Mouse (Mus musculus): ENCODE measurements around the gene Epn1.

The Epn1 gene

GRCm38 (mm10) chr7:5080010-5080751, at the start of gene Epn1:
Epn1 (plus strand) TSS chr7:5080235.
- DNase-seq (ENCODE audit: low spot score) = peak; percentile 97

- DNase-seq (ENCODE audit: low spot score) = no peak
Observed at GRCm38 (mm10) chr7:5030554-5031275, 49.3 kb upstream of the Epn1 start.

- no peak for DNase-seq (ENCODE audit: low spot score)
Observed at GRCm38 (mm10) chr7:5031496-5031895, 48.5 kb upstream of the Epn1 start.

GRCm38 (mm10) chr7:5033818-5034217, 46.2 kb upstream of the Epn1 start, which contains the start of gene 4632433K11Rik:
4632433K11Rik (plus strand) TSS chr7:5034118.
- DNase-seq (ENCODE audit: low spot score) = no peak

GRCm38 (mm10) chr7:5035628-5036027, 44.4 kb upstream of the Epn1 start:
- no peak for DNase-seq (ENCODE audit: low spot score)

GRCm38 (mm10) chr7:5036136-5036535, 43.9 kb upstream of the Epn1 start:
- DNase-seq (ENCODE audit: low spot score) = no peak

- no peak for DNase-seq (ENCODE audit: low spot score)
Observed at GRCm38 (mm10) chr7:5037026-5037425, 43.0 kb upstream of the Epn1 start.

- no peak for DNase-seq (ENCODE audit: low spot score)
Observed at GRCm38 (mm10) chr7:5037467-5037866, 42.6 kb upstream of the Epn1 start.

GRCm38 (mm10) chr7:5038109-5038732, 41.8 kb upstream of the Epn1 start, which contains the start of gene Zfp784:
Zfp784 (minus strand) TSS chr7:5038446.
- DNase-seq (ENCODE audit: low spot score) = peak; percentile 95

- no peak for DNase-seq (ENCODE audit: low spot score)
Observed at GRCm38 (mm10) chr7:5038940-5039339, 41.1 kb upstream of the Epn1 start.

- DNase-seq (ENCODE audit: low spot score) = no peak
Observed at GRCm38 (mm10) chr7:5044981-5045380, 35.1 kb upstream of the Epn1 start.

- no peak for DNase-seq (ENCODE audit: low spot score)
Observed at GRCm38 (mm10) chr7:5046112-5046511, 33.9 kb upstream of the Epn1 start.

- no peak for DNase-seq (ENCODE audit: low spot score)
Observed at GRCm38 (mm10) chr7:5047313-5047712, 32.7 kb upstream of the Epn1 start.

GRCm38 (mm10) chr7:5051193-5052192, 28.5 kb upstream of the Epn1 start, which contains the start of gene Zfp580:
Zfp580 (plus strand) TSS chr7:5051538.
- peak; percentile 73 for DNase-seq (ENCODE audit: low spot score)

- no peak for DNase-seq (ENCODE audit: low spot score)
Observed at GRCm38 (mm10) chr7:5052438-5052837, 27.6 kb upstream of the Epn1 start.

- DNase-seq (ENCODE audit: low spot score) = no peak
Observed at GRCm38 (mm10) chr7:5052931-5053343, 27.1 kb upstream of the Epn1 start.

- DNase-seq (ENCODE audit: low spot score) = no peak
Observed at GRCm38 (mm10) chr7:5053456-5054179, 26.4 kb upstream of the Epn1 start.

- DNase-seq (ENCODE audit: low spot score) = no peak
Observed at GRCm38 (mm10) chr7:5056651-5057263, 23.3 kb upstream of the Epn1 start.

GRCm38 (mm10) chr7:5057381-5057780, 22.7 kb upstream of the Epn1 start:
- DNase-seq (ENCODE audit: low spot score) = no peak

- DNase-seq (ENCODE audit: low spot score) = no peak
Observed at GRCm38 (mm10) chr7:5057804-5058203, 22.2 kb upstream of the Epn1 start.

All from urinary bladder, postnatal 14 days (tissue).